ENCODE assay signal across 8 mouse cellular contexts in the genomic region with DNA sequence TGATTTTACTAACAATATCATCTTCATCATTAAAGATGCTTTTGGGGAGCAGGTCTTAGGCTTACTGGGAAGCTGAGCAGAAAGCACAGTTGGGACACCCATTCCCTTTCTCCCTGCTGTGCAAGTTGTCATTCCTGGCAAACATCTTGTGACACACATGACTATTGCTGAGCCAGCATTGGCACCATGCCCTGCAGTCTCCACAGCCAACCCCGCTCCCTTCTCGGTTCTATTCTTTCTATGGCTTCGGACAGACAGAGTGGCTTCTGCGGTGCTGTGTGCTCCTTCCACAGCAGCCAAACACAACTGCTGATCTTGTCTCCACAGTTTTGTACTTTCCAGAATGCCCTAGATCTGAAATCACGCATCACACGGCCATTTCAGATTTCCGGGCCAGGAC.
DNase-seq lines count a peak whose midpoint lies in the region; ATAC-seq and TF ChIP-seq lines count a peak whose summit lies in the region.

No protein-coding gene starts in this region.

- no peak overlapping the region for H3K4me3 ChIP-seq in heart, embryonic 12.5 days
- no peak overlapping the region for H3K4me3 ChIP-seq in lung, postnatal 0 days (ENCODE audit: low read depth, low read length)
- H3K4me3 ChIP-seq in midbrain, embryonic 10.5 days = no peak overlapping the region

- no peak overlapping the region for H3K4me2 ChIP-seq in heart, embryonic 12.5 days
- no peak overlapping the region for H3K4me2 ChIP-seq in lung, postnatal 0 days (replicated peaks; ENCODE audit: low read depth, low read length)

- peaks cover 29% of the 10 kb centered on the region for H3K4me1 ChIP-seq in heart, embryonic 12.5 days (replicated peaks)
- no peaks in the 10 kb centered on the region for H3K4me1 ChIP-seq in lung, postnatal 0 days (ENCODE audit: insufficient read depth, low read depth, low read length)
- peaks cover 29% of the 10 kb centered on the region for H3K4me1 ChIP-seq in midbrain, embryonic 10.5 days

- H3K9ac ChIP-seq in heart, embryonic 12.5 days = no peak overlapping the region
- H3K9ac ChIP-seq in lung, postnatal 0 days (replicated peaks; ENCODE audit: low read depth) = no peak overlapping the region

- intact Hi-C loops in heart, postnatal 14 days (cut with DNase I) = loop anchor here (5.0 kb wide), 1 partner anchor 40 kb away; no protein-coding TSS in a partner anchor

- no peak overlapping the region for H3K27ac ChIP-seq in heart, embryonic 12.5 days (ENCODE audit: poor library complexity, severe bottlenecking)
- H3K27ac ChIP-seq in lung, postnatal 0 days (ENCODE audit: low read length) = no peak overlapping the region
- no peak overlapping the region for H3K27ac ChIP-seq in midbrain, embryonic 10.5 days (replicated peaks)

- TF ChIP-seq CTCF in lung, postnatal 0 days (IDR thresholded peaks at IDR 0.05) = no peak

- ATAC-seq in heart, embryonic 12.5 days (ENCODE audit: insufficient number of reproducible peaks, low FRiP score) = no peak
- no peak for ATAC-seq in lung, postnatal 0 days

- TF ChIP-seq EP300 in lung, postnatal 0 days (IDR thresholded peaks at IDR 0.05) = no peak

- peak; percentile 54 to 66 for DNase-seq in heart, postnatal 14 days
- DNase-seq in lung, postnatal 0 days (ENCODE audit: low spot score) = peak; percentile 43
- no peak for DNase-seq in lung, postnatal 25 days (ENCODE audit: low spot score)
- DNase-seq in frontal cortex, postnatal 14 days (ENCODE audit: low spot score in 2 of 2) = peak; percentile 34 to 35
- peak; percentile 78 to 79 for DNase-seq in right cerebral cortex, postnatal 10 days (ENCODE audit: low spot score in 2 of 2)
- no peak for DNase-seq in embryo, embryonic 11 days
- no peak for DNase-seq in midbrain, embryonic 10.5 days (ENCODE audit: low spot score)

- 73% methylated on average over 7 of the region's 7 CpGs for WGBS in heart, embryonic 12.5 days
- 59% methylated on average over 7 of the region's 7 CpGs for WGBS in lung, postnatal 0 days
- 93% methylated on average over 7 of the region's 7 CpGs for WGBS in midbrain, embryonic 10.5 days

- no peaks in the 10 kb centered on the region for H3K9me3 ChIP-seq in heart, embryonic 12.5 days (replicated peaks)
- H3K9me3 ChIP-seq in lung, postnatal 0 days (ENCODE audit: low read length) = no peaks in the 10 kb centered on the region
- no peaks in the 10 kb centered on the region for H3K9me3 ChIP-seq in midbrain, embryonic 10.5 days (replicated peaks)

- H3K36me3 ChIP-seq in heart, embryonic 12.5 days = no peaks in the 10 kb centered on the region
- H3K36me3 ChIP-seq in lung, postnatal 0 days (ENCODE audit: insufficient read depth, low read length) = no peaks in the 10 kb centered on the region
- no peaks in the 10 kb centered on the region for H3K36me3 ChIP-seq in midbrain, embryonic 10.5 days

- H3K27me3 ChIP-seq in heart, embryonic 12.5 days (replicated peaks) = no peaks in the 10 kb centered on the region
- no peaks in the 10 kb centered on the region for H3K27me3 ChIP-seq in lung, postnatal 0 days (replicated peaks; ENCODE audit: insufficient read depth, low read length)
- peaks cover 52% of the 10 kb centered on the region for H3K27me3 ChIP-seq in midbrain, embryonic 10.5 days (ENCODE audit: low read depth, poor library complexity, severe bottlenecking)

Comparison
In these comparisons a context has a peak if more than half of its experiments do, and no peak if none do; other contexts are left out.
1. DNase-seq: peak in heart, postnatal 14 days (2 of 2), lung, postnatal 0 days (single experiment), frontal cortex, postnatal 14 days (2 of 2) and right cerebral cortex, postnatal 10 days (2 of 2); none in lung, postnatal 25 days (single experiment), embryo, embryonic 11 days (single experiment) and midbrain, embryonic 10.5 days (single experiment).